Mouse (Mus musculus) neural tube, embryonic 13.5 days (tissue): Measurements from ENCODE around the gene Ppat. TPM values are rescaled to one million over a fixed set of nuclear protein-coding genes. Genes with fewer than 3 reads are reported as not detected.
"Not testable (repeated sequence)": the region's sequence is repeated elsewhere in the genome, so short reads cannot be mapped to it uniquely, and the experiment has no call there.

Source experiments
- ATAC-seq: fragments of 200-750 bp; cut with Nextera tagmentation; 2 replicates; pipeline ENCODE4 v1.8.0; 2017; ENCODE audit warnings: low read depth, mild to moderate bottlenecking, moderate TSS enrichment, moderate library complexity
- H3K27ac ChIP-seq: fragments of 300-500 bp; sonication (generic); replicated peaks from 2 replicates; pipeline ENCODE4 v1.5.1; 2015; ENCODE audit warnings: moderate library complexity, mild to moderate bottlenecking, inconsistent platforms
- H3K27me3 ChIP-seq: fragments of 300-500 bp; sonication (generic); 2 replicates; pipeline ENCODE4 v1.6.1; 2015; ENCODE audit warnings: mild to moderate bottlenecking, inconsistent platforms
- H3K36me3 ChIP-seq: fragments of 300-500 bp; sonication (generic); 2 replicates; pipeline ENCODE4 v1.6.1; 2015; ENCODE audit warnings: mild to moderate bottlenecking, inconsistent platforms
- H3K4me1 ChIP-seq: fragments of 300-500 bp; sonication (generic); replicated peaks from 2 replicates; pipeline ENCODE4 v1.6.1; 2015; ENCODE audit warnings: inconsistent platforms
- H3K4me2 ChIP-seq: fragments of 300-500 bp; sonication (generic); 2 replicates; pipeline ENCODE4 v1.6.1; 2015; ENCODE audit warnings: inconsistent platforms, mild to moderate bottlenecking, moderate library complexity
- H3K4me3 ChIP-seq: fragments of 300-500 bp; sonication (generic); 2 replicates; pipeline ENCODE4 v1.5.1; 2015; ENCODE audit warnings: mild to moderate bottlenecking, inconsistent platforms
- H3K9ac ChIP-seq: fragments of 300-500 bp; sonication (generic); 2 replicates; pipeline ENCODE4 v1.6.1; 2015; ENCODE audit warnings: moderate library complexity, mild to moderate bottlenecking, inconsistent platforms
- H3K9me3 ChIP-seq: fragments of 300-500 bp; sonication (generic); 2 replicates; pipeline ENCODE4 v1.6.1; 2016; ENCODE audit warnings: inconsistent platforms
- WGBS: fragments of 180-500 bp; shearing (Covaris S2); methylation state at CpG from one replicate; pipeline ENCODE4 v1.1.7; 2015; 5-methylcytosine and 5-hydroxymethylcytosine counted together
- polyA plus RNA-seq: library from polyadenylated mRNA; unstranded; fragments of >200 nt; fragmentation: Nextera tagmentation; extraction: Ambion mirVana; gene quantifications from 2 replicates; pipeline ENCODE4 v1.2.1, GENCODE M21; 2015

The Ppat gene
- 12.9 and 16.9 TPM in 2 replicates for polyA plus RNA-seq

DNA sequence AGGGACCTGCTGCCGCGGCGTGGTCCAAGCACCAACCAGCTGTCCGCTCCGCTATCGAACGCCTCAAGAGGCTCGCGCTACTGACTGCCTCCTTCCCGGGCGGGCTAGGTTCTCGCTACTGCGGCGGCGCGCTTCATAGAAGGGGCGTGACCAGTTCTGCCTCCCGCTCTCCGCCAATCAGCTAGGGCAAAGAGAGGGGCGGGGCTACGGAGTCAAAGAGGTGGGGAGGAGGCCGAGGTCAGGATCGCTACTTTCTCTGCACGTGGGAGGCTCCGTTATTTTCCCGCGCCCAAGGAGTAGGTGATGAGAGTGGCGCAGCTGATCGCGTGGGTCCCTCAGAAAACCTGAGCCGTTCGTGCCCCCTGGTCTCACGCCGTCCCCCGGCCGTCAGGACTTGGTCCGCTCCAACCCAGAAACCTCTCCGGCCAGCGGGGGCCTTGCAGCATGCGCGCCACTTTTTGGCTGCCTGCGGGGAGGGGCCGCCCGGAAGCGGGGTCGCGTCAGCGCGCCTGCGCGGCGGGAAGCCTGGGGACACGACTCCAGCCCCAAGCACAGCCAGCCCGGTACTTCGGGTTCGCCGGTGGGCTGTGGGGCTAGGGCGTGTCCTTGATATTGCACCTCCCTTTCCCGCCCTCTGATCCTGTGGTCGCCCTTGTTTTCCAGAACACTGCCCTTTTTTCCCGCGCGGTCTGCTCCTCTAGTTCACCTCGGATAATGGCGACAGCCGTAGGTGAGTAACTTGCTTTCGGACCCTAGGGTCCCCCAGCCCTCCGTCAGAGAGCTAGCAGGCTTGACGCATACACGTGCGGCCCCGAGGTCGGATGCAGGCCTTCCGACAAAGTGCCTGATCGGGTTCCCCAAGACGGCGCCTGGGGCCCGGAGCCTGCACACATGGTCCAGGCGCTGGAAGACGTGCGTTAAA is at the start of gene Ppat, which contains the start of gene Paics:
TSS of gene Ppat (minus strand) at position 473 of the 922 bp plus-strand sequence.
TSS of gene Paics (plus strand) at position 202 of the 922 bp plus-strand sequence.
- H3K4me3 ChIP-seq = peak within 1 kb of the TSS; percentile 79
- peak within 1 kb of the TSS; percentile 74 for H3K9ac ChIP-seq
- peak; percentile 98 for ATAC-seq
- WGBS = under 1% methylated on average over 80 of the region's 81 CpGs
- H3K27me3 ChIP-seq = no peaks in the 10 kb centered on the region
- peak within 1 kb of the TSS; percentile 84 for H3K27ac ChIP-seq
- peaks cover 43% of the 10 kb centered on the region for H3K4me1 ChIP-seq
- peak within 1 kb of the TSS; percentile 86 for H3K4me2 ChIP-seq
- H3K9me3 ChIP-seq = no peaks in the 10 kb centered on the region
- peaks cover 4% of the 10 kb centered on the region; the same call in 1 of the 2 replicates for H3K36me3 ChIP-seq

DNA sequence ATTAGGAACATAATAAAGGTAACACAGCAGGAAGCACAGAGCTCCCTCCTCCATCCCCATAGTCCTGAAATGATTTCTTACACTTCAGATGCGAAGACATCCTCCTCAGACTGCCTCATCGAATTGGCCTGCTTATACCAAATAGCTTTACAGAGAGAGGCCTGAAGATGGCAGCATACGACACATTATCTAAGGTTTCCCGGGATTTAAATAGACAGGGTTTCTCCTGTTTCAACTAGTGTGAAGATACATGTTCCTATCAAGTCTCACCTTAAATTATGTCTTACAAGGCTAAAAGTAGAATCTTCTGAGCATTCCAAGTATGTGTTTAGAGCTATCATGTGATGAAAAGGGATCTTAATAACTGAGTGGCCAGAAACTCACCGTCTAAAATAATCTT is 47.0 kb upstream of the Ppat start:
- H3K9ac ChIP-seq = no peak overlapping the region
- H3K4me3 ChIP-seq = no peak overlapping the region
- H3K9me3 ChIP-seq = no peaks in the 10 kb centered on the region
- WGBS = 50% methylated on average over 5 of the region's 5 CpGs
- H3K27ac ChIP-seq = no peak overlapping the region
- ATAC-seq = peak; percentile 36; the same call in 1 of the 2 replicates
- no peak overlapping the region for H3K4me2 ChIP-seq
- H3K36me3 ChIP-seq = peaks cover 72% of the 10 kb centered on the region
- no peaks in the 10 kb centered on the region for H3K27me3 ChIP-seq
- no peaks in the 10 kb centered on the region for H3K4me1 ChIP-seq

DNA sequence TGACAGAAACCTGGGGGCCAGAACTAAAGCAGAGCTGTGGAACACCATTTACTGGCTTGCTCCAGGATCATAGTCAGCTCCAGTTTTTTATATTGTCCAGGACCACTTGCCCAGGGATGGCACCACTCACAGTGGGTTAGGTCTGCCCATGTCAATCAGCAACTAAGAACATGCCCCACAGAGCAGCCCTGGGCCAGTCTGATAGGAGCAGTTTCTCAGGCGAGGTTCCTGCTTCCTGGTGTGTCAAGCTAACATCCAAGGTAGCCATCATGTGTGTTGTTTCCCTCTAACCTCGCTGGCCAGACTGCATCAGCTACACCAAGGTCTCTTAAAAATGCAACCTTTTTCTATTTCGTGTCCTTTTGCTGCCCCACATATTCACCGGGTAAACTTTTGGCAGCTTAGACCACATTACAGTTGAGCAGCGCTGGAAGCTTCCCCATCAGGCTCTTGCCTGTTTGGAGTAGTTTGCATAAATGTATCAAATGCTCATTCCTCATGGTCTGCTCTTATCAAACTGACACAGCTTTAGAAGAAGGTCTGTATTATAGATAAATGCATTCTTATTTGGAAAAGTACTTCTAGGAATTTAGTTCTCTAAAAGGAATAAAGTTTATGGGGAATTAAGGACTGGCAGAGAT is 41.9 kb upstream of the Ppat start:
- no peaks in the 10 kb centered on the region for H3K9me3 ChIP-seq
- H3K9ac ChIP-seq = no peak overlapping the region
- H3K27ac ChIP-seq = no peak overlapping the region
- H3K4me3 ChIP-seq = no peak overlapping the region
- no peak overlapping the region for H3K4me2 ChIP-seq
- ATAC-seq = no peak
- WGBS = 92% methylated on average over 5 of the region's 5 CpGs
- no peaks in the 10 kb centered on the region for H3K27me3 ChIP-seq
- no peaks in the 10 kb centered on the region for H3K4me1 ChIP-seq
- H3K36me3 ChIP-seq = peaks cover 89% of the 10 kb centered on the region

DNA sequence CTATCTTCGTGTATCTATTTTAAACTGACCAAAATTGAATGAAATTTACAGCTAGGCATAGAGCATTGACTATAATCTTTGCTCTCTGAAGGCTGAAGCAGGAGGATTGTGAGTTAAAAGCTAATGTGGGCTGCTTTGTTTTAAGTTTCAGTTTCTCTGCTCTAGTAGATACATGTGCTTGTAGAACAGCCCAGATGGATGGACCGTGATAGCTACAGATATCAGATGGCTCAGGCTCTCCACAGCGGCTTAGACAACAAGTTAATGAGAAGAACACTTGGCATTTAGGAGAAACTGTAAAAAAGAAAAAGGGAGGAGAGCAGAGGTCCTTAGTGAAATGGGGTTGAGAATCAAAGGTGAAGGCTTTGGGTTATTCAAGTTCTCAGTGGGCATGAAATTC is 39.4 kb upstream of the Ppat start:
- ATAC-seq = no peak
- Histone ChIP-seq H3K9me3 (no peaks in the 10 kb centered on the region), H3K9ac (no peak overlapping the region), H3K27ac (no peak overlapping the region), H3K4me3 (no peak overlapping the region), H3K36me3 (peaks cover 86% of the 10 kb centered on the region), H3K4me2 (no peak overlapping the region), H3K27me3 (no peaks in the 10 kb centered on the region), H3K4me1 (no peaks in the 10 kb centered on the region)
- WGBS = 96% methylated on average over 3 of the region's 3 CpGs

DNA sequence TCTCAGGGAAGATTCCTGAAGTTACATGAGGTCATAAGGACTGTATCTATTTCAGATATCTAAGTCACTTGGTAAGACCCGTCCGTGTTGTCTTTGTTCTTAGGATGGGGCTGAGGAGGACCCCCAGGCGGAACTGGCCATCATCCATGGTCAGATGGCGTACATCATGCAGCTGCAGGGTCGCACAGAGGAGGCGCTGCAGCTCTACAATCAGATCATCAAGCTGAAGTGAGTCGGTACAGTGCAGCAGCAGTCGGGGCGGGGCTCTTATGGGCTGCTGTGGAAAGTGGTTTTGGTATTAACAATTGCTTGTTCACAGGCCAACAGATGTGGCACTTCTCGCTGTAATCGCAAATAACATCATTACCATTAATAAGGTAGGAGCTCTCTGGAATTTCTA is 32.6 kb upstream of the Ppat start:
- Histone ChIP-seq H3K27ac (no peak overlapping the region), H3K36me3 (peaks cover 80% of the 10 kb centered on the region), H3K9me3 (no peaks in the 10 kb centered on the region), H3K4me2 (no peak overlapping the region), H3K27me3 (no peaks in the 10 kb centered on the region), H3K4me3 (no peak overlapping the region), H3K4me1 (no peaks in the 10 kb centered on the region), H3K9ac (no peak overlapping the region)
- ATAC-seq = no peak
- WGBS = 91% methylated on average over 11 of the region's 11 CpGs

DNA sequence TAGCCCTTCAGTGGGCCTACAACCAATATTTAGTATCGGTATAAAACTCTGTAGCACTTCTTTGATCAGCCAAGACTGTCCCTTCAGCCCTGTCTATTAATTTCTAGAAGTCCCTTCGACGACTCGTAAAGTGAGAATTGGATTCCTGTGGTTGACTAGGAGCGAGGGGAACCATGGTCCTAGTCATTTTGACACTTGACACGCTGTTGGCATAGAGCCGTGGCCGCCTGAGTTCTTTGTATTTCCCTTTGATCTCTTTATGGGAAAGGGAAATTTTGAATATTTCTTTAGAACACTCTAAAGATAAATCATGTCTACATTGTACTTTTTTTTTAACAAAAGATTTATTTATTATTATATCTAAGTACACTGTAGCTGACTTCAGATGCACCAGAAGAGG is 24.4 kb upstream of the Ppat start:
- Histone ChIP-seq H3K9ac (no peak overlapping the region; the same call in 1 of the 2 replicates), H3K27ac (no peak overlapping the region), H3K4me1 (peaks cover 24% of the 10 kb centered on the region), H3K9me3 (no peaks in the 10 kb centered on the region), H3K27me3 (no peaks in the 10 kb centered on the region), H3K4me2 (peak overlapping the region; percentile 94), H3K36me3 (peaks cover 41% of the 10 kb centered on the region), H3K4me3 (peak overlapping the region; percentile 70)
- WGBS = 90% methylated on average over 8 of the region's 8 CpGs
- no peak for ATAC-seq

DNA sequence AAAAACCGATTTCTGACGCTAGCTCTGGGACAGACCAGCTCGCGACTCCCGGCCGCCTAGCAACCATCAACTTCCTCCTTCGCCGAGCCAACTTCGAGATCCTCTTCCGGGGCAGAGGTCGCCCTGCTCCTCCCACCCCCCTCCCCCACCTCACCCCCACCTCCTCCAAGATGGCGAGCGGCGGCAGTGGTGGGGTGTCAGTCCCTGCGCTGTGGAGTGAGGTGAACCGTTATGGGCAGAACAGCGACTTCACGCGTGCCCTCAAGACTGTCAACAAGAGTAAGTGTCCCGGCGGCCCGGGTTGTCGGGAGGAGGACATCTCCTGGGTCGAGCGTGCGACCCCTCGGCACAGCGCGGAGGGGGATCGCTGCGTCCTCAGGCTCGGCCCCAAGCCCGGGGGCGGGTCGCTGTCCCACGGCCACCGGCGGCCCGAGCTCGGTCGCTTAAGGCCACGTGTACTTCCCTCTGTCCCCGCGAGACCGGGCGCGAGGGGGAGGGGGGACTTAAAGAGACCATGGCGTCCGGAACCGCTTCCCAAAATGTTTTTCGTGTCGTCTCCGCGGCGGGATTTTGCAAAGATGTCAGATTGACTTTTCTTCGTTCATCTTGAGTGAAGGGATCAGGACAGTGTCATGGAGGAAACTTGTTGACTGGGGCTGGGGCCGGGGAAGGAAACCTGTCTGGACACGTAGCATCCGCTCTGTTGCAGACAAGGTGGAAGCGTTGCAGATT is 23.3 kb upstream of the Ppat start, which contains the start of gene Srp72:
TSS of gene Srp72 (plus strand) at position 130 of the 732 bp plus-strand sequence.
- peak within 1 kb of the TSS; percentile 94 for H3K4me2 ChIP-seq
- peaks cover 37% of the 10 kb centered on the region for H3K36me3 ChIP-seq
- WGBS = under 1% methylated on average over 60 of the region's 60 CpGs
- H3K27me3 ChIP-seq = no peaks in the 10 kb centered on the region
- ATAC-seq = peak; percentile 94
- H3K4me1 ChIP-seq = peaks cover 24% of the 10 kb centered on the region
- no peaks in the 10 kb centered on the region for H3K9me3 ChIP-seq
- H3K27ac ChIP-seq = peak within 1 kb of the TSS; percentile 90
- H3K9ac ChIP-seq = peak within 1 kb of the TSS; percentile 82
- peak within 1 kb of the TSS; percentile 70 for H3K4me3 ChIP-seq

DNA sequence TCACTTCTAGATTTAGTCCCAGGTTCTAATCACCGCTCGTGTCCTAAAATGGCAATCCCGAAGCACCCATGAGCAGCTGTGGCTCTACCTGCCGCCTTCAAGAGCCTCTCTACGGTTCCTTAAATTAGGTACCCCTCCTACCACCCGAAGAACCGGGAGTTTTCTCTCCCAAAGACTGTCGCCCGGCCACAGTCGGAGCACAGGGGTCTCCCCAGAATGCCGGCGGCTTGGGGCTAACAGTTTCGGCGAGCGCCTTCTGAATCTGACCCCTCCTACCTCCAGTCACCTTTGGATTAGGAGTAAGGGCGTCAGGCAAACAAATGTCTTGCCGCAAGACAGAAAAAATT is 22.8 kb upstream of the Ppat start:
- WGBS = 5% methylated on average over 17 of the region's 17 CpGs
- peak; percentile 47; the same call in 1 of the 2 replicates for ATAC-seq

DNA sequence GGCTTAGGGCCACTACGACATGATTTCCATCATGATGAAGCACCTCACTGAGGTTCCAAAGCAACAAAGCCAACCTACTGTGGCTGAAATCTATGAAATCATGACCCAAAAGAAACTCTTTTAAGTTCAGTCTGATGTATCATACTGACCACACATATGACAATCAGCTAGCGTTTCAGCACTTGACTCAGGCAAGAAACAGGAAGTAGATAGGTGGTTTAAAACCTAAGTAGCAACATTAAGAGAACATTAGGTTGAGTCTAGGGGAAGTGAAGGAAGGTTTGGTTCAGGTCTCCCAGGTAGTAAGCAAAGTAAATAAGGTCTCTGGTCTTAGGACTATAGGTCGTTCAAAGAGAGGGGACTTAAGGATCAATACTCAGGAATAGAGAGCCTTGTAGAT is 22.1 kb upstream of the Ppat start:
- H3K36me3 ChIP-seq = peaks cover 35% of the 10 kb centered on the region
- H3K27ac ChIP-seq = no peak overlapping the region
- H3K4me2 ChIP-seq = peak overlapping the region; percentile 94
- H3K4me3 ChIP-seq = peak overlapping the region; percentile 70
- no peaks in the 10 kb centered on the region for H3K9me3 ChIP-seq
- 70% methylated on average over 3 of the region's 3 CpGs for WGBS
- no peak for ATAC-seq
- H3K27me3 ChIP-seq = no peaks in the 10 kb centered on the region
- peak overlapping the region; percentile 82 for H3K9ac ChIP-seq
- H3K4me1 ChIP-seq = peaks cover 24% of the 10 kb centered on the region

More for the DNA sequence above, 22.8 kb upstream of the Ppat start:
- H3K9ac ChIP-seq = peak overlapping the region; percentile 82
- H3K27me3 ChIP-seq = no peaks in the 10 kb centered on the region
- H3K4me1 ChIP-seq = peaks cover 24% of the 10 kb centered on the region
- H3K36me3 ChIP-seq = peaks cover 34% of the 10 kb centered on the region
- H3K27ac ChIP-seq = no peak overlapping the region
- no peaks in the 10 kb centered on the region for H3K9me3 ChIP-seq
- H3K4me2 ChIP-seq = peak overlapping the region; percentile 94
- peak overlapping the region; percentile 70 for H3K4me3 ChIP-seq

DNA sequence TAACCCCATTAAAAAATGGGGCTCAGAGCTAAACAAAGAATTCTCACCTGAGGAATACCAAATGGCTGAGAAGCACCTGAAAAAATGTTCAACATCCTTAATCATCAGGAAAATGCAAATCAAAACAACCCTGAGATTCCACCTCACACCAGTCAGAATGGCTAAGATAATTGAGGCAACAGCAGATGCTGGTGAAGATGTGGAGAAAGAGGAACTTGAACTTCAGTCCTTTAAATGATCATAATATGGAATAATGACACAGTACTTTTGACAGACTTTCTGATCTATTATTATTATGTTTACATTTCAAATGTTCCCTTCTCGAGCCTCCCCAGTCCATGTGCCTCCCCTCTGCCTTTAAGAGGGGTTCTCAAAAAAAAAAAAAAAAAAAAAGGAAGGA is 19.7 kb upstream of the Ppat start:
- H3K36me3 ChIP-seq = peaks cover 37% of the 10 kb centered on the region
- WGBS = 96% methylated on average over 1 of the region's 1 CpGs
- H3K9me3 ChIP-seq, H3K4me3 ChIP-seq, H3K27me3 ChIP-seq, ATAC-seq, H3K4me2 ChIP-seq, H3K9ac ChIP-seq, H3K27ac ChIP-seq: not testable (repeated sequence)
- H3K4me1 ChIP-seq = peaks cover 21% of the 10 kb centered on the region

DNA sequence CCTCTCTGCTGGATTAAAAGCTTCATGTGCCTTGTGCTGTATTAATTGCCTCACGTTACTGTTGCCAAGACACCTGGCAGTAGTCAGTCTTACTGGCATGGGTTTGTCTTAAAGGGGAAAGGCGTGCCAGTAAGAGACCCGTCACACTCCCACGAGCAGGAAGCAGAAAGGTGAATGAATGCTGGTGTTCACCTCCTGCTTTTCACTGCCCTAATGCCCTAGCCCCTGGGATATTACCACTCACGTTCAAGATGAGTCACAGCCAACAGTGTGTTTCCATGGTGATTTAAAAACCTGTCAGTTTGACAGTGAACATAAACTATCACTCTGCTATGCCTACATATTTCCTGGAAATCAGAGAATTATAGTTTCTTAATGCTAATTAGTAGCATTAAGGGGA is 17.9 kb upstream of the Ppat start:
- Histone ChIP-seq H3K36me3 (peaks cover 52% of the 10 kb centered on the region), H3K4me3 (no peak overlapping the region), H3K9me3 (no peaks in the 10 kb centered on the region), H3K27me3 (no peaks in the 10 kb centered on the region), H3K4me2 (no peak overlapping the region), H3K4me1 (peaks cover 10% of the 10 kb centered on the region), H3K27ac (no peak overlapping the region), H3K9ac (no peak overlapping the region)
- 85% methylated on average over 5 of the region's 5 CpGs for WGBS
- no peak for ATAC-seq

DNA sequence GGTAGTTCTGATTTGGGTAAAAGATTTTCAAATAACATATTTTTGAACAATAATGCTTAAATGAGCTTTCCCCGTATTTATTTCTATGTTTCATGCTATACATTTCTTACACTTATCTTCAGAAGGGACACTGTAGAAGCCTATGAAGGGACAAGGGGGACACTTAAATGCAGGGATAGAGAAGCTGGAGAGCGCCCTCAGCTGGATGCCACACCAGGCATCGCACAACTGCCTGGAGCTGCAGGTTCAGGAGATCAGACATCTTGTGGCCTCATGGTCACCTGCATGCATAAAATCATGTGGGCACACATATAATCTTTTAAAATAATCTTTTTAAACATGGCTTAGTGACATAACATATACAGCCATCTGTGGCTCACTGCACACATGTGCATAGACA is 13.3 kb upstream of the Ppat start:
- no peak overlapping the region for H3K27ac ChIP-seq
- no peak overlapping the region for H3K4me3 ChIP-seq
- no peak overlapping the region for H3K4me2 ChIP-seq
- no peak for ATAC-seq
- H3K4me1 ChIP-seq = no peaks in the 10 kb centered on the region
- no peak overlapping the region for H3K9ac ChIP-seq
- H3K36me3 ChIP-seq = peaks cover 82% of the 10 kb centered on the region
- no peaks in the 10 kb centered on the region for H3K9me3 ChIP-seq
- 92% methylated on average over 3 of the region's 3 CpGs for WGBS
- no peaks in the 10 kb centered on the region for H3K27me3 ChIP-seq
